Mouse (Mus musculus): ENCODE measurements around the gene Arhgap23.

The Arhgap23 gene

DNA sequence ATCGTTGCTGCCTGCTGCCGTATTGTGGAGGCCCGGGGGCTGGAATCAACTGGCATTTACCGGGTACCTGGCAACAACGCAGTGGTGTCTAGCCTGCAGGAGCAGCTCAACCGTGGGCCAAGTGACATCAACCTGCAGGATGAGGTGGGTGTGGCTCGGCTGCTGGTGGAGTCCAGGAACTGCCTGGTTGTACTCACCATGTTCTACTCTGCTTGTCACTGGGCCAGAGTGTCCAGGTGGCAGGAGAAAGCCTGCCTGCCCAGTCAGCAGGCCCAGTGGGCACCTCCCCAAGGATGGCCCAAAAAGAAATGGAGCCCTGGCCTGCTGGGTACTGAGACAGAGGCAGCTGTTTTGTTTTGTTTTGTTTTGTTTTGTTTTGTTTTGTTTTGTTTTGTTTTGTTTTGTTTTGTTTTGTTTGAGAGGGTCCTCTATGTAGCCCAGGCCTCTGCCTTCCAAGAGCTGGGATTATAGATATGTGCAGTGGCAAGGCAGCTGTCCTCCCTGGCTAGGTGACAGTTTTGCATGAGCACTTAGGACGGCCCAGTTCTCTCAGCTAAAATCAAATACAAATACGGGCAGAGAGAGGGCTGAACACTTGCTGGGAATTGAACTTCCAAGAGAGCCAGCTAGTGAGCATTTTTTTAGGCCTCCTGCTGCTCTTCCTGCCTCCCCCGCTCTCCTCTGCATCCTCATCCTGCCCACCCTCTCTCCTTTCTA, 51.3 kb downstream of the Arhgap23 start:
- no peak for DNase-seq

- DNase-seq = peak; percentile 84 to 96
These were observed 53.4 kb downstream of the Arhgap23 start for GRCm38 (mm10) chr11:97468639-97469287.

DNA sequence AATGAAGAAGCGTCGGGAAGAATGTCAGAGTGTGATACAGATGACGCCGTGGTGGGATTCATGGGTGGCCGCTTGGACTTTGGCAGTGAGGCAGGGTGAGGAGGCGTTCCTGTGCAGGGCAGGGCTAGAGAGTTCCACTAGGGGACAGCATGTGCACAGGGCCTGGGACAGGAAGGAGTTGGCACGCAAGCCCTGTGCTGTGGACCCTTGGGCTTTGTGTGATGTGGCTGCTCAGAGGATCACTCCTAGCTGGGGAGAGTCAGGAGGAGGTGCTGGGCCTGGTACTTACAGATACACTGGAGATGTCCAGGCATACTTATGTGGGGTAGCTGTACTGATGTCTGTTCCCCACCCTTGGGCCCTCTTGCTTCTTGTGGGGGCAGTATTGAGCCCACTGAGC, 54.5 kb downstream of the Arhgap23 start:
- no peak for DNase-seq

- no peak for DNase-seq
These were observed 55.9 kb downstream of the Arhgap23 start for GRCm38 (mm10) chr11:97471276-97471675.

DNA sequence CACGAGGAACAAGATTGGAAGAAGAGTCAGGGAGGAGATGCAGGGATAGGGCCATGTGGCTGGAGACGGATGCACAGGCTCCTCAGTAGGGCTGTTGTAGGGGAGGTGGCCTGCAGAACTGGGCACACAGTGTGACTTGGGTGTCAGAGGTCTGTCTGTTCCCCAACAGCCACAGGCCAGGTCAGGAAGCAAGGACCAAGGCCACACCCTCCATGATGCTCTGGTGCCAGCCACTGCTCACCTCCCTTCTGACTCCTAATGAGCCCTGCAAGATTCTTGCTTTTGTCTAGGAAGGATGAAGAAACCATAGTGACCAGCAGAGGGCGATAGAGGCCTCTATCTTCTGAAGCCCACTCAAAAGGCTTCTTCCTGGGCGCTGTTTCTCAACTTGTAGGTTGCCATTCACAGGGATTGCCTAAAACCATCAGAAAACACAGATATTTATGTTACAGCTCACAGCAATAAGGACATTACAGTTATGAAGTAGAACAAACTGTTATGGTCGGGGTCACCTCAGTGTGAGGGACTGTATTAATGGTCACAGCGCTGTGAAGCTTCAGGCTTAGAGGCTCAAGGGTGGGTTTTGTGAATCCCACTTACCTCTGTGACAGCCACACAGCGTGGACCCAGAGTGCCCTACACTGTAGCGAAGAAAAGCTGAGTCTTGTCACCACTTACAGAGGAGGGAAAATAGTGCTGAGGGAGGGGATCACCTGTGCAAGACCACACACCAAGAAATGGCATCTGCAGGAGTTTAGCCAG, 61.2 kb downstream of the Arhgap23 start:
- DNase-seq = peak; percentile 58 to 79

GRCm38 (mm10) chr11:97477431-97477830, 62.1 kb downstream of the Arhgap23 start:
- DNase-seq = peak; percentile 30 to 33

- DNase-seq = no peak
These were observed 63.0 kb downstream of the Arhgap23 start for GRCm38 (mm10) chr11:97478345-97478744.

GRCm38 (mm10) chr11:97479085-97479484, 63.8 kb downstream of the Arhgap23 start:
- no peak for DNase-seq

DNA sequence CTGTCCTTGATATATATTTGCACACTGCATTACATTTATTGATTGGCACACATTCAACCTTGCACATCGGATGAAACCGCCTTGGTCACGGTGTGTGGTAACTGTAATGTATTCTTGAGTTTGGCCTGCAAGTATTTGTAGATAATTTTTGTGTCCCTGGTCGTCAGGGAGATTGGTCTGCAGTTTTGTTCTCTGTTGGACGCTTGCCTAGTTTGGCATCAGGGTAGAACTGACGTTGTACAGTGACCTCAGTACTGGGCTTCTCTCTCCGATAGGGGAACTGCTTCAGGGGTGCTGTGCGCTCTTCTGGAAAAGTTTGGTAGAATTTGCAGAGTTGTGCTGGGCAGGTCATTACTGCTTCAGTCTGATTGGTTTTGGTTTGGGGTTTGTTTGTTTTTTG, 64.5 kb downstream of the Arhgap23 start:
- no peak for DNase-seq

DNA sequence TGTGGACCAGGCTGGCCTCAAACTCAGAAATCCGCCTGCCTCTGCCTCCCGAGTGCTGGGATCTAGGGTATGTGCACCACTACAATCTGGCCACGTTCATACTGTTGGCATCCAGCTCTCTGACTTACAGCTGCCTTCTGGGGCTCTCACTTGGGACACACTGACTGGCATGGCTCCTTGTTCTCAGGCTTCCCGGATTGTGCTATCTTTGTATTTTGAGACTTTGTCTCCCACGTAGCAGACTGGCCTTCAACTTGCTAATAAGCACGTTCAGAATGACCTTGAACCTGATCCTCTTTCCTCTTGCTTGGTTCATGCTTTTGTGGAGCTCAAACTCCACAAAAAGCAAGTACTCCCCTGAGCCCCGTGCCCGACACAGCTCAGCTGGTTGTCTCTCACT, 70.3 kb downstream of the Arhgap23 start:
- no peak for DNase-seq

DNA sequence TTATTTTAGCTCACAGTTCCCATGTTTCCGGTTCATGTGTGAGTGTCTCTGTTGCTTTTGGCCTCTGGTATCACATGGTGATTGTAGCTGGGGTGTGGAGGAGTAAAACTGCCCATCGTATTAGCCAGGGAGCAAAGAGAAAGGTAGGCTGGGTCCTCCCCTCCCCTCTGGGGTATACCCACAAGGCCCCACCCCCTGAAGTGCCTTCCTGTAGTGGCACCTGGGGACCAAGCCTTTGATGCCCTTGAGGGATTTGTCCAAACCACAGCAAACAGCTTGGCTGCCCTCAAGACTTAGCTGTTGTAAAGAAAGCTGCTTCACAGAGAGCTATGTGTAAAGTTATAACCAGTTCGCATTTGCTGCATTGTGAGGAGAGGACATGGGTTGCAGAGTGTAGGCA, 72.3 kb downstream of the Arhgap23 start:
- DNase-seq = no peak

GRCm38 (mm10) chr11:97489589-97490324, 74.4 kb downstream of the Arhgap23 start:
- peak; percentile 69 to 89 for DNase-seq

GRCm38 (mm10) chr11:97491640-97492039, 76.3 kb downstream of the Arhgap23 start:
- DNase-seq = no peak

- peak; percentile 30 to 34 for DNase-seq
These were observed 77.5 kb downstream of the Arhgap23 start for GRCm38 (mm10) chr11:97492836-97493235.

DNA sequence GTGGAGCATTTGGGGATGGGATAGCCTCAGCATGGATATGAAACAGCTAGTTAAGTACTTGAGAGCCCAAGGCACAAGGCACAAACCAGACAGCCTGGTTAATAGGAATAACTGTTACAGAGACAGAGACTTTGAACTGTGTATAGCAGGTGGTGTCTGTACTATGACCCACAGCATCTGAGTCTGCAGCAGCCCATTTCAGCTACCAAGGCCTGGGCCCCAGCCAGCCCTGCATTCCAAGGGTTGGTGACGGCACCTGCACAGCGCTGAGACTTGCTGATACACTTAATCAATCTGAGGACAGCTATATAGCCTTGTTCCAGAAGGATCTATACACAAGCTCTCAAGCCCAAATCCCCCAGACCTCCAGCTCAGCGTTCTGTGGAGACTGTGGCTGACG, 82.2 kb downstream of the Arhgap23 start:
- peak; percentile 86 to 87 for DNase-seq

DNA sequence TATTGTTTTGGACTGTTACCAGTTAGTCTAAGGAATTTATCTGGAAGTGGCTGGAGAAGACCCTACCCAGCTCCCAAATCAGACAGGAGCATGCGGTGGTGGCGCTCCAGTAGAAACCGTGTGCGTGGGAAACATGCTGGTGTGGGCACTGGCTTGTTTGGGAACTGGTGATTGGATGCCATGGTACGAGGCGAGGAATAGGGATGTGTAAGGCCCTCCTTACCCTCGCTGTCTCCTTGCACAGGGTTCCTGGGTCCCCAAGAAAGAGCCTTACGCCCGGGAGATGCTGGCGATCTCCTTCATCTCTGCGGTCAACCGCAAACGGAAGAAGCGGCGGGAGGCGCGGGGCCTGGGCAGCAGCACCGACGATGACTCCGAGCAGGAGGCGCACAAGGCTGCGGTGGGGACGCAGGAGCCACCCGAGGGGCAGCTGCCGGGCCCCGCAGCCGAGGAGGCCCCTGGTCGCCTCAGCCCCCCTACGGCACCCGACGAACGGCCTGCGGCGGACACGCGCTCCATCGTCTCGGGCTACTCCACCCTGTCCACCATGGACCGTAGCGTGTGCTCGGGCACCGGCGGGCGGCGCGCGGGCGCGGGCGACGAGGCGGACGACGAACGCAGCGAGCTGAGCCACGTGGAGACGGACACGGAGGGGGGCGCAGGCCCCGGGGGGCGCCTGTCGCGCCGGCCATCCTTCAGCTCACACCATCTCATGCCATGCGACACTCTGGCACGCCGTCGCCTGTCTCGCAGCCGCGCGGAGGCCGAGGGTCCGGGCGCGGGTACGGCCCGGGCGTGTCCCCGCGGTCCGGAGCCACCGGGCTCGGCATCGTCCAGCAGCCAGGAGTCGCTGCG, 84.8 kb downstream of the Arhgap23 start, which contains the start of gene 4933428G20Rik:
Gene 4933428G20Rik, minus strand, starts transcription at position 476 of the 855 bp plus-strand sequence.
- no peak for DNase-seq

DNA sequence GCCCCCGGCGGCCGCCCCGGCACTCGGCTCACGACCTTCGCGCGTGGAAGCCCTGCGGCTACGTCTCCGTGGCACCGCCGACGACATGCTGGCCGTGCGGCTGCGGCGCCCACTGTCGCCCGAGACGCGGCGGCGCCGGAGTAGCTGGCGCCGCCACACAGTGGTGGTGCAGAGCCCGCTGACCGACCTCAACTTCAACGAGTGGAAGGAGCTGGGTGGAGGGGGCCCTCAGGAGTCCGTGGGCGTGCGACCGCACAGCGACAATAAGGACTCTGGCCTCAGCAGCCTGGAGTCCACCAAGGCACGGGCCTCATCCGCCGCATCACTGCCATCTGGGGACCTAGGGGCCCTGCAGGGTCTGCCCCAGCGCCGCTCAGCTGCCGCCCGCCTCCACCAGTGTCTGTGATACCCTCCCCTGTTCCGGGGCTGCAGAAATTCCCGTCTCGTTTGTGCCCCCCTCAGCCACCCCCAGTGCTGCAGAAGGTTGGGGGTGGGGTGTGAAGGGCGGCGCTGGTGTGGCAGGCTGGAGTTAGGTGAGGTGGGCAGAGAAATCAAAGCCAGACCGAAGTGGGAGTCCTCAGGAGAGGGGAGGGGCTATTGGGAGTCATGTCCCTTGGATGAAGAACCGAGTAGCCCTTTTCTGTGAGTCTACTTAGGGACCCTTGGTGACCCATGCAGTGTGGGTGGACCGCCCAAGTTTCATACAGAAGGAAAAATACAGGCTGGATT, 85.6 kb downstream of the Arhgap23 start:
- no peak for DNase-seq

GRCm38 (mm10) chr11:97502383-97502782, 87.0 kb downstream of the Arhgap23 start:
- no peak for DNase-seq

GRCm38 (mm10) chr11:97502846-97503245, 87.5 kb downstream of the Arhgap23 start:
- DNase-seq = no peak

DNA sequence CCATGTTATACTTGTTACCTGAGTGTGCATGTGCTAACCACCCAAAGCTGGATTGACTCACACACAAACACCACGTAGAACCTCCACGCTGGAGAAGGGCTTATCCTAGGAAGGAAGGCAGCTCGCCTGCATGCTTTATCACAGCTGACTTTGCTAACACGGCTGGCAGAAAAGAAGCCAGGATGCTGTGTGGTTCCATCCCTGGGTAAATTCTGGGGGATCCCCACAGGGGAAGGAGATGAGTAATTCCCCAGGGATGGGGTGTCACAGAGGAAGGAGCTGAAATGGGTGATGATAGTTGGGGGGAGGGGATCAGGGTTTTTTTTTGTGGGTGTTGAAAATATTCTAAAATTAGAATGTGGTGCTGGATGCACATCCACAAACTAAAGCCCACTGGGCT, 90.5 kb downstream of the Arhgap23 start:
- DNase-seq = no peak

- DNase-seq = peak in 1 of 2 experiments; percentile 34
These were observed 91.0 kb downstream of the Arhgap23 start for GRCm38 (mm10) chr11:97506331-97506730.
